Mouse (Mus musculus) lung, postnatal 0 days (tissue): ENCODE data around the gene Arl8b.

Source experiments
- CTCF ChIP-seq: IDR thresholded peaks from 2 replicates; pipeline ENCODE4 v1.5.1; 2016; ENCODE audit warnings: antibody characterized with exemption, mild to moderate bottlenecking
- EP300 ChIP-seq: IDR thresholded peaks from 2 replicates; pipeline ENCODE4 v1.6.1; 2016; ENCODE audit warnings: antibody characterized with exemption, mild to moderate bottlenecking, control low read depth

DNA sequence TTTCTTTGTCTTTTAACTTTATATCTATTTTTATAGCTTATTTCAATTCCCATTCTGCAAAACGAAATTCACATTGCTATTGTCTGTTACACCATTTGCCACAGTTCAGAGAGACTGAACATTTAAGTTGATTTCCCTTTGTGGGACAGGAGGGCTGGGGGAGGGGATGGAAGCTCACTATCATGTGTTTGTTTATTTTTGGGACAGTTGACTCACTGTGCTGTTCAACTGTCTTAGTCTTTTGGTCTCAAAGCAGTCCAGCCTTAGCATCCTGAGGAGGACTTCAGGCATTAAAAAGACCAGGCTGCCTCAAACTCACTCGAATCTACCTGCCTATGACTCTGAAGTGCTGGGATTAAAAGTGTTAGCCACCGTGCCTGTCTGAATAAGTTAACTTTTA, 43.2 kb downstream of the Arl8b start:
- TF ChIP-seq CTCF (no peak), EP300 (no peak)
